Mouse (Mus musculus) kidney, adult 11 months (tissue): ENCODE measurements at regions not wholly inside any gene's neighbourhood (a gene's known extent, or its start where the extent isn't known, plus 50 kb on each side); places are given as distances from the start of the nearest gene placed in this dataset.
"Not testable (repeated sequence)": the region's sequence is repeated elsewhere in the genome, so short reads cannot be mapped to it uniquely, and the experiment has no call there.

ENCODE experiments used
- DNase-seq: peaks from one replicate; pipeline ENCODE4 v3.0.0; 2022

- no peak for DNase-seq
These were observed 196.5 kb upstream of the Slc7a11 start for GRCm38 (mm10) chr3:50639907-50640323.

GRCm38 (mm10) chr3:50634457-50635075 is 191.2 kb upstream of the Slc7a11 start:
- no peak for DNase-seq

- no peak for DNase-seq
These were observed 187.9 kb upstream of the Slc7a11 start for GRCm38 (mm10) chr3:50631286-50631685.

GRCm38 (mm10) chr3:50628092-50628696 is 184.8 kb upstream of the Slc7a11 start:
- no peak for DNase-seq

- not testable (repeated sequence) for DNase-seq
These were observed 177.8 kb upstream of the Slc7a11 start for GRCm38 (mm10) chr3:50621176-50621575.

GRCm38 (mm10) chr3:50619061-50619460 is 175.6 kb upstream of the Slc7a11 start:
- DNase-seq: no peak

GRCm38 (mm10) chr3:50615384-50616285 is 172.2 kb upstream of the Slc7a11 start:
- no peak for DNase-seq

- DNase-seq: no peak
These were observed 169.6 kb upstream of the Slc7a11 start for GRCm38 (mm10) chr3:50613011-50613410.

GRCm38 (mm10) chr3:50609341-50610012 is 166.1 kb upstream of the Slc7a11 start:
- peak; percentile 15 for DNase-seq

GRCm38 (mm10) chr3:50607736-50608135 is 164.3 kb upstream of the Slc7a11 start:
- no peak for DNase-seq

GRCm38 (mm10) chr3:50606986-50607385 is 163.6 kb upstream of the Slc7a11 start:
- no peak for DNase-seq

GRCm38 (mm10) chr3:50605750-50606149 is 162.3 kb upstream of the Slc7a11 start:
- DNase-seq: no peak

- DNase-seq: no peak
These were observed 159.8 kb upstream of the Slc7a11 start for GRCm38 (mm10) chr3:50603182-50603581.

- DNase-seq: no peak
These were observed 152.3 kb upstream of the Slc7a11 start for GRCm38 (mm10) chr3:50595732-50596131.

GRCm38 (mm10) chr3:50584323-50584722 is 140.9 kb upstream of the Slc7a11 start:
- DNase-seq: no peak

GRCm38 (mm10) chr3:50583475-50583874 is 140.1 kb upstream of the Slc7a11 start:
- no peak for DNase-seq

- DNase-seq: no peak
These were observed 131.0 kb upstream of the Slc7a11 start for GRCm38 (mm10) chr3:50574388-50574787.

GRCm38 (mm10) chr3:50570027-50570426 is 126.6 kb upstream of the Slc7a11 start:
- DNase-seq: no peak

- no peak for DNase-seq
These were observed 126.2 kb upstream of the Slc7a11 start for GRCm38 (mm10) chr3:50569565-50569964.

- no peak for DNase-seq
These were observed 110.7 kb upstream of the Slc7a11 start for GRCm38 (mm10) chr3:50554150-50554549.

GRCm38 (mm10) chr3:50548568-50548967 is 105.2 kb upstream of the Slc7a11 start:
- DNase-seq: no peak

GRCm38 (mm10) chr3:50530654-50531053 is 87.2 kb upstream of the Slc7a11 start:
- DNase-seq: no peak

GRCm38 (mm10) chr3:50524006-50524405 is 80.6 kb upstream of the Slc7a11 start:
- no peak for DNase-seq
